Mouse (Mus musculus): ENCODE data around the gene Agap3.

The Agap3 gene

DNA sequence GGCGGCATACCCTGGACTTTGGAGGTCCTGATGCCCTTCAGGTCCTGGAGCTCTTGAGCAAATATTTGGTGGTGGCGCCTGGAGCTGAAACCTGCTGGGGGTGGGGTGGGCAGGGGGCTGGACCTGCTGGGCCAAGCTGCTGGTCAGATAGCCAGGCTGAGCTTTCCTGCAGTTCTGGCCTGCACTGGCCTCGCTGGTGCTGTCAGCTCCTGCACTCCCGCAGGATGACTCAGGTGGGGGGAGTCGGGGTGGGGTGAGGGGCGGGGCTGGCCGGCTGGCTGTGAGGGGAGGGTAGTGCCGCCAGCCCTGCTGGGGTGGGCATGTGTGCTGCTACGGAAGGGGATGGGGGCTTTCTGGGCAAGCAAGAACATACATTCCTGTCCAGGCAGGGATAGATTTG lies 23.4 kb upstream of the Agap3 start:
- no peak for DNase-seq (ENCODE audit: low read depth, low spot score)

GRCm38 (mm10) chr5:24433993-24434392 lies 18.0 kb upstream of the Agap3 start:
- no peak for DNase-seq (ENCODE audit: low read depth, low spot score)

- no peak for DNase-seq (ENCODE audit: low read depth, low spot score)
Measured at GRCm38 (mm10) chr5:24441187-24441586, 10.8 kb upstream of the Agap3 start.

GRCm38 (mm10) chr5:24442029-24442428 lies 9.9 kb upstream of the Agap3 start:
- no peak for DNase-seq (ENCODE audit: low read depth, low spot score)

- no peak for DNase-seq (ENCODE audit: low read depth, low spot score)
Measured at GRCm38 (mm10) chr5:24443204-24443603, 8.8 kb upstream of the Agap3 start.

GRCm38 (mm10) chr5:24443927-24444326 lies 8.1 kb upstream of the Agap3 start:
- DNase-seq (ENCODE audit: low read depth, low spot score) = no peak

DNA sequence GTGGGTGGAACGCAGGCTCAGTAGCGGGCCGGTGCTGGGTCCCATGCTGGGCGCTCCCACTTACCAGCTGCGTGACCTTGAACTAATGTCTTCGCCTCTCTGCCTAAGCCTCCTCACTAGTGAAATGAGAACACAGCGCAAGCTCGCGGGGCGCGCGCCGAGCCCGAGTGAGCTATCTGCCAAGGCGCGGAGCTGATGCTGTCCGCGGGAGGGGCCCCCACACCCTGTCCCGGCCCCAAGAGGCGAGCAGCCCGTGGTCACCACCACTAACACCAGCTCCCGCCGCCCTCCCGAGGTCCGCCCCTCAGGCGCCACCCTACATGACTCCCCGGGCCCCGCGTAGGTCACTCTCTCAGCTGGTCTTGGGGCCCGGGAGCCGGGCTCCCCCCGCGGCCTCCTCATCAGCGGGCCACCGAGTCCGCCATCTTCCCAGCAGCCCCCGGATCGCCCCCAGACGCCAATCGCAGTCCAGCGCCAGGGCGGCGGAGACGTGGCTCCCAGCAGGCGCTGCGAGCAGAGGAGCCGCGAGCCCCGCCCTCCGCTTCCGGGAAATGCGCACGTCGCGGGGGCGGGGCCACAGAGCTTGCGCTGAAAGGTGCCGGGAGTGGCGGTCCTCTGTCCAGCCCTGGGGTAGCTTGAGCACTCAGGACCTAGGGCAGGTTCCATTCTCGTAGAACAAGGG lies 7.1 kb upstream of the Agap3 start, which contains the start of gene Fastk:
Gene Fastk (minus strand): TSS at position 542 of the 682 bp plus-strand sequence.
- DNase-seq (ENCODE audit: low read depth, low spot score) = peak; percentile 87

DNA sequence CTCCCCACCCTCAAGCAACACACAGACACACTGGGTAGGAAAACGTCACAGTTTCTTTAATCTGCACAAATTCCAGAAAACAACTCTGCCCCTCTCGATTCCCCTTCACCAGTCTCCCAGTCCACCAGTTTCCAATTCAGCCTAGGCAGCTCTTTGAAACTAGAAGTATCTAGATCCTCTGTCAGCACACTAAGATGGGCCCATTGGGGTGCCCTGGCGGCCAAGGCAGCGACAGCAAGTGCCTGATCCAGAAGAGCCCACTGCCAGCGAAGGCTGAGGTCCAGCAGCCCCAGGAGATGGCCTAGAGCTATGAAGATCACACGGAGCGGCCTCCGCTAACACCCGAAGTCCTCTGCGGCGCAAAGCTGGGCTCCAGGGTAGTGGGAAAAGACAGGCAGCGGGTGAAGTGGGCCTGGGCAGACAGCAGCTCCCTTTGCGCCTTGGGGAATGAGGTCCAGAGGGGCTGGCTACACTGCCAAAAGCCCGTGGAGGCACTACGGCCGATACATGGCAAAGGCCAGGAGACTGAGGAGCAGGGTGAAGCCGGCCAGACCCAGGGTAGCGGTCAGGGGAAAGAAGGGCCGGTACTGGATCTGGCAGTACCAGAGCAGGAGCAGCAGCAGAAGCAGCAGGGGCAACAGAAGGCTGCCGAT lies 6.4 kb upstream of the Agap3 start:
- no peak for DNase-seq (ENCODE audit: low read depth, low spot score)

- DNase-seq (ENCODE audit: low read depth, low spot score) = no peak
Measured at GRCm38 (mm10) chr5:24446630-24447029, 5.3 kb upstream of the Agap3 start.

DNA sequence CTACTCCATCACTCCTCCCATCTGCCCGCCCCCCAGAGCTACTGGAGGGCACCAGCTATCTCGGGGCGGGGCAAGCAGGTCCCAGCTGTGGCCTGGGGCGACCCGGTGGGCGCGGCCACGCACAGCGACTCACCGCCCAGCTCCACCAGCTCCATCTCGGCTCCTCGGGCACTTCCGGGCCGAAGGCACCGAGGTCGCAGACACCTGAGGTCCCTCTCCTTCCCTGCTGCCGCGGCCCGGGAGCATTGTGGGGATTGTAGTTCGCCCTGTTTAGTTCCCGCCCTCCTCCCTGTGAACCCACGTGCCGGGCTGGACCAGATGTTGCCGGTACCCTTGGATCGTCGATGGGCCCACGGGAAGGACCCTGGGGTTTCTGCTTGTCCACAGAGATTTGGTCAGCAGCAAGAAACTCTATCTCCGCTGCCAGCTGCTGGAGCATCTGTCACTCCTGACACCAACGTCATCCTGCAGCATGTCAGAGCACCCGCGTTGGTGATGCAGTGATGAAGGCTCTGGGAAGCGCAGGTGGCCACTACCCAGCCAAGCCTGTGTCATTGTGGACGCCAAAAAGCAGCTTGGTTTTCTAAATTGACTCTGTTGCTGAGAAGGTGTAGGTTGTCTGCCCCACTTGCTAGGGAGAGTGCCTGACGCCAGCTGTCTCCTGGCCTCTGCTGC lies 4.2 kb upstream of the Agap3 start, which contains the start of gene Tmub1:
Gene Tmub1 (minus strand): TSS at position 231 of the 675 bp plus-strand sequence.
- no peak for DNase-seq (ENCODE audit: low read depth, low spot score)

GRCm38 (mm10) chr5:24451264-24452029 lies 530 bp upstream of the Agap3 start:
- DNase-seq (ENCODE audit: low read depth, low spot score) = peak; percentile 85

DNA sequence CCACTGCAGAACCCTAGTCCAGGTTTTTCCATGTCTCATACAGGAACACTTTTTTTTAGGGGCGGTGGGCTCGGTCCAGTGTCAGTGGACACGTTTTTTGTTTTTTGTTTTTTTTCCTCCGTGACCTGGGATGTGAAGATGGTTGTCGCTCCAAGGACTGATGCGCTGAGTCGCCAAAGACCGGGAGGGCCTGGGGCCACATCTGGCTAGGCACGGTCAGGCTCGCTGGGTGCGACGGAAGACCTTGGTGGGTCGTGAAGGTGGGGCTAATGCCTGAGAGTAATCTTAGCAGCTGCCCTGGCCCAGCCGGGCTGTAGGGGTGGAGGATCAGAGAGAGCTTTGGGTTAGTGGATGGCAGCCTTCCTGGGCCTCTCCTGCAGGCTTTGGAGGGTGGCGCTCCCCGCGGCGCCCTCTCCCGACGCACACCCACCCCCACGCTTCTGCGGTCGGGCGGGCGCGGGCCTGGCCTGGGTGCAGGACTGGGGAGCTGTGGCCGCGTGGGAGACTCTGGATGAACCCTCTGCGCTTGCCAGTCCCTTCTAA lies 785 bp downstream of the Agap3 start:
- no peak for DNase-seq (ENCODE audit: low read depth, low spot score)

DNA sequence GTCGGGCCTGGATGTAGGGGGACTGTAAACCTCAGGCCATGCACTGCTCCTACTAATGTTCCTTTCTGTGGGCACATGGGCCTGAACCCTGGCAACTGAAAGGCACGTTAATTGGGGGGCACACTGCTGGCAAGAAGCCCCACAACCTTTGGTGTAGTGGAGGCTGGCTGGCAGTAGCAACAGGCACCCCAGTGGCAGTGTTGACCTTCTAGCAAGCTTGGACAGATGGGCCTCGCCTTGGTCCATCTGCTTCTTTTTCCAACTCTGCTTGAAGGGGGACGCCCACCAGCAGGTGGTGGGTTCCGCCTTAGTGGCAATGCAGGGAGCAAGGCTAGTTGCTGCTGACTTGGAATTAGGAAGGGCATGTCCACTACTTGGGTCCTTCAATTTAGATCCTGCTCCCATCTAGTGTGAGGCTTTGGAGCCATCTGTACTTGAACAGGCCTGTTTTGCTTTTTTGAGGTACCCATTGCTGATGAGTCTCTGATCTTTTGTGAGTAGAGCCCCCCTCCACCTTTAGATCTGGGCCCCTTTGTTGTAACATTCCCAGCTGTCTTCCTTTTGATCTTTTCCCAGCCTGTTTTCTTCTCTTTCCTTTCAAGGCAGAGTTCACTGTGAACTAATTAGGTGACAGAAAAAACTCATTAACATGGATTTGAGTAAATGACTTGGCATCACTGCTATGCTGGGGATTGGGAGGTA lies 1.5 kb downstream of the Agap3 start:
- DNase-seq (ENCODE audit: low read depth, low spot score) = no peak

GRCm38 (mm10) chr5:24453985-24454303 lies 2.0 kb downstream of the Agap3 start:
- no peak for DNase-seq (ENCODE audit: low read depth, low spot score)

GRCm38 (mm10) chr5:24455076-24455475 lies 3.1 kb downstream of the Agap3 start:
- no peak for DNase-seq (ENCODE audit: low read depth, low spot score)

- no peak for DNase-seq (ENCODE audit: low read depth, low spot score)
Measured at GRCm38 (mm10) chr5:24455613-24456012, 3.6 kb downstream of the Agap3 start.

DNA sequence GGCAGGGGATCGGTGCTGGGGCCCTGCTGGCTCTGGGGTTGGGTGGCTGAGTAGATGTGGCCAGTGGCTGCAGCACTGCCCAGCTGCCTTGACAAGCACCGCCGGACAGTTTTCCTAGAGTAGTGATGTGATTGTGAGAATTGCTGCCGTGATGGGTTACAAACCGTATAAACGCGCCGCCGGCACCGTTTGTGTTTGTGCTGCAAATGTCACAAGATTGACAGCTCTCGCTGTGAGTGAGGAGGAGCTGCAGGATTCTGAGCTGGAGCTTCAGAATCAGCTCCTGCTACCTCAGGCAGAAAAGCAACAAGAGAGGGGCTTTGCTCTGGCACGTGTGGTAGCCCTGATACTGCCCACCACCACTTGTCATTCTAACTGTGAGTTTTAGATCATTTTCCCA lies 14.8 kb downstream of the Agap3 start:
- DNase-seq (ENCODE audit: low read depth, low spot score) = no peak

DNA sequence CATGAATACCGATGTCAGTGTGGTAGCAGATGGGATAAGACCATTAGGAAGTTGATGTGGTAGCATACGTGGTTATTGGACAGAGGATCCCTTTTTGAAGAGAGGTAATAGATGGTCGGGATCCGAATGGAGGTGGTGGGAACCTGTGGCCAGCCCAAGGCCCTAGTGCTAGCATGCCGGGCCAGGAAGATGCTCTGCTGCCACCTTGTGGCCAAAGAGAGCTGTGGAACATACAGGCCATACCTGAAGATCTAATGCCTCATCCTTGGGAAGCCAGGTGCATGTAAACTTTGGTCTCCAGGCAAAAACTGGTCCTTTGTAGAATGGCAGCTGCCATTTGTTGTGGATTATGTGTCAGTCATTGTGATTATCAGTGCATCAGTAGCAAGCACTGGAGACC lies 18.6 kb downstream of the Agap3 start:
- no peak for DNase-seq (ENCODE audit: low read depth, low spot score)

DNA sequence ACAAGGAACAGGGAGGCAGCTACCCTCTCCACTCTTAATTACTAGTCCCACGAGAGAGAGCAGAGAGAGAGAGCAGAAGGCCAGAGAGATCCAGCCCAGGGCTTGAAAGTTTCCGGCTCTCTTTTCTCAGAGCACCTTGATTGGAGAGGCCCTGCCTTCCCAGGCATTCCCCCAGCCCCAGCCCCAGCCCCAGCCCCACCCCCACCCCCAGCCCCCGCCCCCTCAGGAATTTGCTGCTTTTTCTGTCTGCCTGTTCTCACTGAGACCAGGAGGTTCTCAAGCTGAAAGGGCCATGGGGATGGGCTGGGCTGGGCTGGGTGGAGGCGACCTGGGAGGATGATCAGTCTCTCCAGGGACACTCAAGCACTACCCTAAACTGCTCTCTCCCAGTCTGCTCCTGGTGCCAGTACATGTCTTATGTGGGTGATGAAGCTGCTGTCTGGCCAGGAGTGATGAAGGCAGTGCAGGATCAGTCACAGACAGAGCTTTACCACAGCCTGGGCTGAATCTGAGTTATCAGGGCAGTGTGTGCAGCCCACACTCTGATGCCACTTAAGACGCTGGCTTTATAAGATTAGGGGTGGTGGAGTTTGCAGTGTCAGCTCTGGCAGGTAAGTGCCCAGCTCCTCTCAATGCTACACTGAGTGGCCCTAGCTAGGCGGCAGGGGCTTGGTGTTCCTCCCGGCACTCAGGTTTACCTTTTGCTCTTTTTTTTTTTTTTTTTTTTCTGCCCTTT lies 21.1 kb downstream of the Agap3 start:
- DNase-seq (ENCODE audit: low read depth, low spot score) = no peak

DNA sequence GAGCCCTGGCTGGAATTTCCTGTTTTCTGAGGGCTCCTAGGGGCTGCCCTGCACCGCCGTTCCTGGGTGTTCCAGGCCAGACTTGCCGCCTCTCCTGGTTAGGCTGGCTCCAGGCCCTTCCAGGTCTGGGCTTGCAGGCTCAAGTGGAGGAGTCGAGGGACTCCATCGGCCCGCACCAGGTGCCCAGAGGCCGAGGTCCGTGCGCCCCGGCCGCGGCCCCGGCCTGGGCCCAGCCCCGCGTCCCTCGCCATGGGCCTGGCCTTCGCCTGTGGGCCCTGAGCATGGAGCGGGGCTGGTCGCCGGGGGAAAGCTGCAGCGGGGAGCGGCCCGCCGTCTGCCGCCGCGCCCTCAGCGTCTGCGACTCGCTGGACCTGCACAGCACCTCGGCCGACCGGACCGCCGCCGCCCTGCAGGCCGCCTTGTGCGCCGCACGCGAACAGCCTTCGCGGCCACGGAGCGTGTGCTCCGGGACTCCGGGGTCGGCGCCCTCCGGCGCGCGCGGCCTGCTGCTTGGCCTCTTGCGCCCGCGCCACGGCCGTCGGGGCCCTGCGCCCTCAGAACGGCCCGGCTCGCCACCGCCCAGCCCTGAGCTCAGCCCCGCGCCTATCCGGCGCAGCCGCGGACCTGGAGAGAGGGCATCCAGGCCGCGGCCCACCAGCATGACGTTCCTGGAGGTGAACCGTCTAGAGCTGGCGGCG lies 22.2 kb downstream of the Agap3 start:
- DNase-seq (ENCODE audit: low read depth, low spot score) = no peak

Data from brain, embryonic 18.5 days (tissue).